Mouse (Mus musculus) ES-E14 (cell line): ENCODE measurements around the gene Ccdc154. TPM values are rescaled to one million over a fixed set of nuclear protein-coding genes. Genes with fewer than 3 reads are reported as not detected.

Experiments
- DNase-seq: peaks from one replicate; pipeline ENCODE4 v3.0.0-alpha.2; 2013; ENCODE audit warnings: low read depth, low spot score
- H3K27ac ChIP-seq: 2 replicates; pipeline ENCODE4 v1.5.1; 2012; ENCODE audit warnings: low read depth, mild to moderate bottlenecking, low read length, moderate library complexity, mixed read lengths; ENCODE audit not compliant: poor library complexity, insufficient read depth, severe bottlenecking
- H3K36me3 ChIP-seq: 2 replicates; pipeline ENCODE4 v1.6.1; 2012; ENCODE audit warnings: mild to moderate bottlenecking, low read length, moderate library complexity, mixed read lengths; ENCODE audit not compliant: control insufficient read depth, poor library complexity, insufficient read depth, severe bottlenecking
- H3K4me1 ChIP-seq, 2 experiments: fragments of 150-350 bp in 1 of 2; sonication (generic) in 1 of 2; 2 replicates each; pipeline ENCODE4 v1.6.1; 2012; ENCODE audit warnings: low read length in 2 of 2, mild to moderate bottlenecking in 1 of 2, mixed read lengths in 1 of 2; ENCODE audit not compliant: control insufficient read depth in 2 of 2, insufficient read depth in 2 of 2, poor library complexity in 1 of 2
- H3K4me3 ChIP-seq, 2 experiments: fragments of 150-350 bp in 1 of 2; sonication (generic) in 1 of 2; 2 replicates each; pipeline ENCODE4 v1.5.1; 2012; ENCODE audit warnings: low read length in 2 of 2, low read depth in 1 of 2, mild to moderate bottlenecking in 1 of 2, mixed read lengths in 1 of 2; ENCODE audit not compliant: insufficient read depth in 1 of 2, poor library complexity in 1 of 2, severe bottlenecking in 1 of 2
- H3K9ac ChIP-seq: 2 replicates; pipeline ENCODE4 v1.6.1; 2012; ENCODE audit warnings: low read depth, mild to moderate bottlenecking, low read length, mixed read lengths; ENCODE audit not compliant: poor library complexity, insufficient read depth, severe bottlenecking
- H3K9me3 ChIP-seq: fragments of 150-350 bp; sonication (generic); 2 replicates; pipeline ENCODE4 v1.6.1; 2012; ENCODE audit warnings: low read depth, mild to moderate bottlenecking, low read length; ENCODE audit not compliant: control insufficient read depth, insufficient read depth
- CHD2 ChIP-seq: IDR thresholded peaks from 2 replicates; pipeline ENCODE4 v1.6.1; 2014; ENCODE audit warnings: mild to moderate bottlenecking, low read depth, low read length, inconsistent platforms
- HCFC1 ChIP-seq: IDR thresholded peaks from 2 replicates; pipeline ENCODE4 v1.6.1; 2012; ENCODE audit warnings: low read length, inconsistent platforms, borderline replicate concordance; ENCODE audit not compliant: insufficient read depth
- MAFK ChIP-seq: IDR thresholded peaks from 2 replicates; pipeline ENCODE4 v1.6.1; 2014; ENCODE audit warnings: mild to moderate bottlenecking, low read depth, low read length, inconsistent platforms; ENCODE audit not compliant: insufficient read depth
- ZC3H11A ChIP-seq: IDR thresholded peaks from 2 replicates; pipeline ENCODE4 v1.6.1; 2012; ENCODE audit warnings: low read depth, mild to moderate bottlenecking, inconsistent platforms, low read length, borderline replicate concordance
- ZNF384 ChIP-seq: IDR thresholded peaks from 2 replicates; pipeline ENCODE4 v1.6.1; 2012; ENCODE audit warnings: low read depth, low read length, inconsistent platforms
- in situ Hi-C, 2 experiments: fragments of 600-800 bp; cut with MboI; formaldehyde crosslinking; loops; one replicate each; pipeline ENCODE4 v1.15.1; 2025; ENCODE audit warnings: low sequenced_read_pairs in 2 of 2, inconsistent platforms in 1 of 2; ENCODE audit not compliant: unreplicated experiment in 2 of 2
- total RNA-seq: library from RNA; depleted of rRNA; stranded (reverse); fragments of 300-350 nt; gene quantifications from 2 replicates; pipeline ENCODE4 v1.2.3, GENCODE M21; 2012

Gene Ccdc154
- total RNA-seq, 1 experiment: 0.18 TPM

GRCm38 (mm10) chr17:25163387-25163786 is 1.1 kb downstream of the Ccdc154 start:
- Histone ChIP-seq H3K4me3 (no peak overlapping the region), H3K9me3 (no peaks in the 10 kb centered on the region), H3K9ac (no peak overlapping the region), H3K4me1 (no peaks in the 10 kb centered on the region; a peak in 1 of 4 replicates), H3K27ac (no peak overlapping the region), H3K36me3 (peaks cover 7% of the 10 kb centered on the region)
- no peak for DNase-seq
- in situ Hi-C loops: no loop called here
- TF ChIP-seq HCFC1 (no peak), MAFK (no peak), ZC3H11A (no peak), ZNF384 (no peak), CHD2 (no peak)

GRCm38 (mm10) chr17:25164770-25165169 is 2.5 kb downstream of the Ccdc154 start:
- Histone ChIP-seq H3K36me3 (peaks cover 2% of the 10 kb centered on the region), H3K27ac (no peak overlapping the region), H3K9ac (no peak overlapping the region), H3K4me1 (no peaks in the 10 kb centered on the region; a peak in 1 of 4 replicates), H3K9me3 (no peaks in the 10 kb centered on the region), H3K4me3 (no peak overlapping the region)
- TF ChIP-seq MAFK (no peak), HCFC1 (no peak), ZNF384 (no peak), ZC3H11A (no peak), CHD2 (no peak)
- DNase-seq: no peak
- in situ Hi-C loops: no loop called here

GRCm38 (mm10) chr17:25165970-25166671 is 3.9 kb downstream of the Ccdc154 start:
- no peaks in the 10 kb centered on the region; the same call in 1 of the 2 replicates for H3K36me3 ChIP-seq
- in situ Hi-C loops: no loop called here
- H3K4me1 ChIP-seq: no peaks in the 10 kb centered on the region; a peak in 1 of 4 replicates
- H3K9me3 ChIP-seq: no peaks in the 10 kb centered on the region
- TF ChIP-seq ZNF384: no peak
- no peak for TF ChIP-seq HCFC1
- no peak for TF ChIP-seq ZC3H11A
- no peak for TF ChIP-seq CHD2
- TF ChIP-seq MAFK: no peak
- no peak overlapping the region for H3K27ac ChIP-seq
- DNase-seq: no peak
- no peak overlapping the region for H3K9ac ChIP-seq
- no peak overlapping the region for H3K4me3 ChIP-seq

- no peaks in the 10 kb centered on the region for H3K9me3 ChIP-seq
- no peaks in the 10 kb centered on the region for H3K36me3 ChIP-seq
- no peak overlapping the region for H3K9ac ChIP-seq
- no peak overlapping the region for H3K27ac ChIP-seq
- no peak for DNase-seq
- TF ChIP-seq CHD2 (no peak), HCFC1 (no peak), MAFK (no peak), ZNF384 (no peak), ZC3H11A (no peak)
- H3K4me1 ChIP-seq: no peaks in the 10 kb centered on the region; a peak in 2 of 4 replicates
- no peak overlapping the region for H3K4me3 ChIP-seq
- in situ Hi-C loops: no loop called here
These were observed 7.4 kb downstream of the Ccdc154 start for GRCm38 (mm10) chr17:25169706-25170105.
